Mouse (Mus musculus) lung, postnatal 0 days (tissue): ENCODE data around the gene Slc1a7. TPM values are rescaled to one million over a fixed set of nuclear protein-coding genes. Genes with fewer than 3 reads are reported as not detected.

ENCODE experiments used
- ATAC-seq: fragments of 200-750 bp; cut with Nextera tagmentation; 2 replicates; pipeline ENCODE4 v1.8.0; 2017; ENCODE audit warnings: moderate library complexity
- DNase-seq: peaks from one replicate; pipeline ENCODE4 v3.0.0-alpha.2; 2016; ENCODE audit warnings: low spot score
- H3K27ac ChIP-seq: fragments of 300-500 bp; sonication (generic); 2 replicates; pipeline ENCODE4 v1.5.1; 2014; ENCODE audit warnings: antibody characterized with exemption, mild to moderate bottlenecking, low read length, mixed read lengths
- H3K27me3 ChIP-seq: fragments of 300-500 bp; sonication (generic); replicated peaks from 2 replicates; pipeline ENCODE4 v1.6.1; 2014; ENCODE audit warnings: low read length, mixed read lengths; ENCODE audit not compliant: insufficient read depth
- H3K36me3 ChIP-seq: fragments of 300-500 bp; sonication (generic); 2 replicates; pipeline ENCODE4 v1.6.1; 2014; ENCODE audit warnings: low read length, mixed read lengths; ENCODE audit not compliant: insufficient read depth
- H3K4me1 ChIP-seq: fragments of 300-500 bp; sonication (generic); 2 replicates; pipeline ENCODE4 v1.6.1; 2014; ENCODE audit warnings: antibody characterized with exemption, low read depth, low read length, mixed read lengths; ENCODE audit not compliant: insufficient read depth
- H3K4me2 ChIP-seq: fragments of 300-500 bp; sonication (generic); replicated peaks from 2 replicates; pipeline ENCODE4 v1.6.1; 2014; ENCODE audit warnings: low read depth, mild to moderate bottlenecking, low read length, moderate library complexity, mixed read lengths
- H3K4me3 ChIP-seq: fragments of 300-500 bp; sonication (generic); 2 replicates; pipeline ENCODE4 v1.5.1; 2014; ENCODE audit warnings: low read depth, low read length
- H3K9ac ChIP-seq: fragments of 300-500 bp; sonication (generic); replicated peaks from 2 replicates; pipeline ENCODE4 v1.6.1; 2014; ENCODE audit warnings: low read depth, mild to moderate bottlenecking
- H3K9me3 ChIP-seq: fragments of 300-500 bp; sonication (generic); 2 replicates; pipeline ENCODE4 v1.6.1; 2016; ENCODE audit warnings: low read length, mixed read lengths
- CTCF ChIP-seq: IDR thresholded peaks from 2 replicates; pipeline ENCODE4 v1.5.1; 2016; ENCODE audit warnings: antibody characterized with exemption, mild to moderate bottlenecking
- EP300 ChIP-seq: IDR thresholded peaks from 2 replicates; pipeline ENCODE4 v1.6.1; 2016; ENCODE audit warnings: antibody characterized with exemption, mild to moderate bottlenecking, control low read depth
- WGBS: fragments of 180-500 bp; shearing (Covaris S2); extraction: QIAGEN DNeasy Blood & Tissue Kit; methylation state at CpG from one replicate; pipeline ENCODE4 v1.1.7; 2014; 5-methylcytosine and 5-hydroxymethylcytosine counted together
- polyA plus RNA-seq: library from polyadenylated mRNA; unstranded; fragments of >200 nt; fragmentation: Nextera tagmentation; extraction: Ambion mirVana; gene quantifications from 2 replicates; pipeline ENCODE4 v1.2.1, GENCODE M21; 2015

Slc1a7 gene
- polyA plus RNA-seq, 1 experiment from 2014 or later: 0.17 TPM

DNA sequence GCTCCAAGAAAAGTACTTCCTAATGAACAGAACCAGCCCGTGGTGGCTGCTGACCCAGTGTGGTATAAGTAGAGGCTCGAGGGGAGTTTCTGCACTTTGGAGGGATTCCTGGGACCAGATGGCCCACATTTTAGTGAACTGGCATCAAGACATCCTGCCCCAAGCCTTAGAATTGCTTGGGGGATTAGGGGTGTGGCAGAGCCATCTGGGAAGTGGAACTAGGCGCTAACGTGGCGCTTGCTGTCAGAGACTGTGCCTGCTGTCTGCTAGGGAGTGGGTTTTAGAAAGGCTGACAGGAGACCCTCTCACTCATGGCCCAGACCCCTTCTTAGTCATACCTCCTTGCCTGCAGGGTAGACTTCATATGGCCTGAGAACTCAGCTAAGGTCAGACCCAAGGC is 17.7 kb downstream of the Slc1a7 start:
- Histone ChIP-seq H3K9ac (no peak overlapping the region), H3K4me2 (no peak overlapping the region), H3K4me3 (no peak overlapping the region), H3K4me1 (0 out of 2 replicates have a peak, but pooled peaks cover 2% of the 10 kb centered on the region), H3K27ac (no peak overlapping the region), H3K36me3 (no peaks in the 10 kb centered on the region), H3K9me3 (no peaks in the 10 kb centered on the region), H3K27me3 (no peaks in the 10 kb centered on the region)
- ATAC-seq: no peak
- no peak for TF ChIP-seq CTCF
- TF ChIP-seq EP300: no peak
- DNase-seq: no peak
- 87% methylated on average over 5 of the region's 5 CpGs for WGBS

DNA sequence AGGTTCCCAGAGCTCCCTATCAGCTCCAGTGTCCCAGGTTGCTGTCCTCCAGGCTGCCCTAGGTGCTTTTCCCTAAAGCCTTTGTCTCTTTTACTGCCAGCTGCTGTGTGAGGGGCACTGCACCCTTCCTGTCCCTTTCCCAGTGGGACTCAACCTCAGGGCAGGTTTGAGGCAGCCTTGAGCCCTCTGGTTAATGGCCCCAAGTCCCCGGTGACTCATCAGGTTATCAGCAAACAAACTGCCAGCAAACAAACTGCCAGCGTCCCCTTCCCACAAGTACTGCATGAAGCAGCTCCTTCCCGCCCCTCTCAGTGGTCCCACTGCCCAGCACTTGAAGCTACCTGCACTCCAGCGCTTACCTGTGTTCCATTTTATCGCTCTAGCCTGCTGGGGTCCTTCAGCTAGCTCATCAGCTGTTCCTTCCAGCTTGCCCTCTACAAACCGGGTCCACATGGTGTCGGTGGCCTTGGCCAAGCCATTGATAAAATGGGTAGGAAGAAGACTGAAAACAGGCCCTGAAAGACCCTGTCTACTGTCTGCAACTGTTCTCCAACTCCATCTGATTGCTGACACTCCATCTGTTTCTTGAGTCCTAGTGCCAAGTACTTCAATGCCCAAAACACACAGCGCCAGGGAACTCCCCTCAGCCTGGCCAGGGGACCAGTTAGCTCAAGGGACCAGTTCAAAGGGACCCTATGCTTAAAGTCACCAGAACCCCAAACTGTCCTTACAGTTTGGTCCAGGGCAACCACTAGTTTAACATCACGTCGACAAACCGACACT is 18.4 kb downstream of the Slc1a7 start:
- WGBS: 81% methylated on average over 11 of the region's 11 CpGs

DNA sequence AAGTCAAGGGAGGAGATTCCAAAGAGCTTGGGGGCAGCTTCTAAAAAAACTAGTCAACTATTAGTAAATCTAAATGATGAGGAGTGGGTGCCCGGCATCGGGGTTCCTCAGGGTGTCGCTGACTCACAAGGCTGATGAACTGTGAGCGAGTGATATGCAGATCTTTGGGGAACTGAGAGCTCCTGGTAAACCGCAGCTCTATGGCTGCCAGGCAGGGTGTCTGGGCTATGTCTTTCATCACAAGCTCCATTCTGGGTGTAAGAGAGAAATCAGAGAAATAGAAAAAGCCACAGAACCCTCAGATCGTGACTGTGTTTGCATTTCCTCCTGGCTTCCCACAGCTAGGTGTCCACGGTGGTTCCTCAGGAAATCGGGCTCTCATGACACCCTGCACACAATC is 20.8 kb downstream of the Slc1a7 start:
- no peak overlapping the region for H3K9ac ChIP-seq
- ATAC-seq (no peak), DNase-seq (peak; percentile 45)
- peaks cover 7% of the 10 kb centered on the region; the same call in 1 of the 2 replicates for H3K4me1 ChIP-seq
- no peak overlapping the region for H3K4me2 ChIP-seq
- no peaks in the 10 kb centered on the region for H3K36me3 ChIP-seq
- no peak for TF ChIP-seq EP300
- no peak for TF ChIP-seq CTCF
- H3K9me3 ChIP-seq: no peaks in the 10 kb centered on the region
- WGBS: 45% methylated on average over 8 of the region's 8 CpGs
- no peak overlapping the region for H3K4me3 ChIP-seq
- no peak overlapping the region for H3K27ac ChIP-seq
- H3K27me3 ChIP-seq: no peaks in the 10 kb centered on the region

More for the DNA sequence above, 18.4 kb downstream of the Slc1a7 start:
- Histone ChIP-seq H3K9me3 (no peaks in the 10 kb centered on the region), H3K4me1 (0 out of 2 replicates have a peak, but pooled peaks cover 2% of the 10 kb centered on the region), H3K27ac (no peak overlapping the region), H3K9ac (no peak overlapping the region), H3K27me3 (no peaks in the 10 kb centered on the region), H3K4me3 (no peak overlapping the region), H3K36me3 (no peaks in the 10 kb centered on the region), H3K4me2 (no peak overlapping the region)
- TF ChIP-seq CTCF: no peak
- no peak for TF ChIP-seq EP300
- ATAC-seq (no peak), DNase-seq (no peak)

DNA sequence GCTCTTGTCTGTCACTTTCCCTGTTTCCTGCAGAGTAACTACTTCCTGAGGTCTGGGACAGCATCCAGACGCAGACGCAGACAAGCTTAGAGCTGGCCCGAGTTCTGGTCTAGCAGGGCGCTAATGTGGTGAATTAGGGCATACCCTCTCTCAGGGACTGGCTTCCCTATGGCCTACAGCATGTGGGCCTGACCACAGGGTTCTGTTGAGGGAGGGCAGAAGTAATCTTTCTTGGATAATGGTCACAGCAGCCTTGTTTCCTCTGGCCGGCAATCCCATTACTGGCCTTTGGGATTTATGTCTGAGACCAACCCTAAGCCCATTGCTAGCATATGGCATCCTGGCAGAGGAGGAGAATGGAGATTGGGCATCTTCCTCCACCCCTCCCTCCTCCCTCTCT is 22.7 kb downstream of the Slc1a7 start:
- no peak for ATAC-seq
- no peak overlapping the region for H3K27ac ChIP-seq
- 42% methylated on average over 5 of the region's 5 CpGs for WGBS

DNA sequence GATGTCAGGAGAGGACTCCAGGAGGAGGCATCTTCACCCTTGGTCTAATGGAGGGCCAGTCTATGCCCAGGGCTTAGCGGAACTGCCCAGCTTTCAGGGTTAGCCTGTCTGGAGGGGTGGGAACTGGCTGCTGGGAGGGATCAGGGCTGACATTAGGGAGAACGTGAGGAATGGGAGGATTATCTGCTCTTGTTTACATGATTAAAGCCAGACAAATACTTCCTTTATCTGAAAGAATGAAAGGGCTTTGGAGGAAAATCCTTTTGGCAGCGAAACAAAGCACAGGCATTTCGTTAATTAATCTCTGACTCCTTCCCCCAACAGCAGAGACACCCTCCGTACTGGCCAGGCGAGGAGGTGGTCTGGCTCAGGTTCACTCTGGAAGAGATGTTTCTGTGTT is 23.7 kb downstream of the Slc1a7 start:
- no peak for TF ChIP-seq CTCF
- no peak for TF ChIP-seq EP300
- H3K36me3 ChIP-seq: no peaks in the 10 kb centered on the region
- DNase-seq (peak; percentile 36), ATAC-seq (no peak)
- H3K4me1 ChIP-seq: peaks cover 5% of the 10 kb centered on the region; the same call in 1 of the 2 replicates
- 14% methylated on average over 6 of the region's 6 CpGs for WGBS
- no peak overlapping the region for H3K27ac ChIP-seq
- no peak overlapping the region for H3K9ac ChIP-seq
- no peak overlapping the region for H3K4me3 ChIP-seq
- H3K9me3 ChIP-seq: no peaks in the 10 kb centered on the region
- H3K27me3 ChIP-seq: no peaks in the 10 kb centered on the region
- no peak overlapping the region for H3K4me2 ChIP-seq

More for the DNA sequence above, 22.7 kb downstream of the Slc1a7 start:
- Histone ChIP-seq H3K9ac (no peak overlapping the region), H3K27me3 (no peaks in the 10 kb centered on the region), H3K9me3 (no peaks in the 10 kb centered on the region), H3K4me3 (no peak overlapping the region), H3K36me3 (no peaks in the 10 kb centered on the region), H3K4me1 (peaks cover 5% of the 10 kb centered on the region; the same call in 1 of the 2 replicates), H3K4me2 (no peak overlapping the region)
- TF ChIP-seq CTCF: no peak
- TF ChIP-seq EP300: no peak
- DNase-seq: no peak

DNA sequence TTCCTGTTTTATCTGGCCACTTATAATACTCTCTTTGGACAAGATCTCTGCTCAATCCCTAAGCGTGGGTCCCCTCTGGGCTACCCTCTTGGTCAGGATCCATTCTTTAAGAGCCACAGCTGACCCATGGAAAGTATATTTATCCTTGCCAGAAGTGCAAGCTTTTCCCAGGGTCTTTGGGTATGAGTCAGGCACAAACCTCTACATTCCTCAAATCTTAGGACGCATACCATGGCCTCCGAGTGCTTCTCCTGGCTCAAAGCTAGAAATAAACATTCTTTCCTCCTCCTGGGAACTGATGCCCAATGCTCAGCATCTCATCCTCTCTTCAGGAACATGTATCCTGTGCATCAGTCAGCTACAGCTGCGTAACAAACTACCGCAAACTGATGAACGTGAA is 26.9 kb downstream of the Slc1a7 start:
- no peaks in the 10 kb centered on the region for H3K27me3 ChIP-seq
- ATAC-seq (no peak), DNase-seq (no peak)
- no peaks in the 10 kb centered on the region for H3K36me3 ChIP-seq
- no peak overlapping the region for H3K4me2 ChIP-seq
- no peak overlapping the region for H3K4me3 ChIP-seq
- no peaks in the 10 kb centered on the region for H3K9me3 ChIP-seq
- no peak overlapping the region for H3K9ac ChIP-seq
- TF ChIP-seq EP300 (no peak), CTCF (no peak)
- H3K27ac ChIP-seq: no peak overlapping the region
- WGBS: 78% methylated on average over 6 of the region's 6 CpGs
- H3K4me1 ChIP-seq: peaks cover 5% of the 10 kb centered on the region; the same call in 1 of the 2 replicates
